Mouse (Mus musculus): Measurements from ENCODE around the gene Ism2. TPM values are rescaled to one million over a fixed set of nuclear protein-coding genes. Genes with fewer than 3 reads are reported as not detected.
"Not testable (repeated sequence)": the region's sequence is repeated elsewhere in the genome, so short reads cannot be mapped to it uniquely, and the experiment has no call there.

Gene Ism2
- polyA plus RNA-seq, 1 experiment from 2014 or later, result 1.7 TPM

DNA sequence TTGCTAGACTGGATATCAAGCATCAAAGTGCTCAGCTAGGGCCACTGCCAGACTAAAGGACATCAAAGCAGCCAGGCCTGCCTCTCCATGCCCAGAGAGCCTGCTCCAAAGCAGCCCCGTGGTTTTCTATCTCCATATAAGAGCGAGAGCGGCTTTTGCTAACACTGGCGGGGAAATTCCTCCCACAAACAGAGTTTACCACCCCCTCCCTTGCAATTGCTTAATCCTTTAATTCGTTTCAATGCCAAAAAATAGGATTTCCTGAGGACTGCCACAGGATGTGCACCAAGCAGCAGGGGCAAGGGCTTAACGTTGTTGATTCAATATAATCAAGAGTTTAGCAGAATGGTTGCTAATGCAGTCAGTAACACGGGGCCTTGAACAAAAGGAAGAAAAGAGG, 28.1 kb upstream of the Ism2 start:
- ATAC-seq (ENCODE audit: insufficient number of reproducible peaks, low FRiP score, low TSS enrichment, low read depth), result no peak
- no peak overlapping the region for H3K4me2 ChIP-seq
- no peak overlapping the region for H3K9ac ChIP-seq
- WGBS, result 18% methylated on average over 7 of the region's 7 CpGs
- 0 out of 2 replicates have a peak, but pooled peaks cover 9% of the 10 kb centered on the region for H3K36me3 ChIP-seq
- H3K4me3 ChIP-seq, result no peak overlapping the region
- no peak overlapping the region for H3K27ac ChIP-seq
- H3K9me3 ChIP-seq, result no peaks in the 10 kb centered on the region
- no peaks in the 10 kb centered on the region for H3K4me1 ChIP-seq
- no peaks in the 10 kb centered on the region for H3K27me3 ChIP-seq

DNA sequence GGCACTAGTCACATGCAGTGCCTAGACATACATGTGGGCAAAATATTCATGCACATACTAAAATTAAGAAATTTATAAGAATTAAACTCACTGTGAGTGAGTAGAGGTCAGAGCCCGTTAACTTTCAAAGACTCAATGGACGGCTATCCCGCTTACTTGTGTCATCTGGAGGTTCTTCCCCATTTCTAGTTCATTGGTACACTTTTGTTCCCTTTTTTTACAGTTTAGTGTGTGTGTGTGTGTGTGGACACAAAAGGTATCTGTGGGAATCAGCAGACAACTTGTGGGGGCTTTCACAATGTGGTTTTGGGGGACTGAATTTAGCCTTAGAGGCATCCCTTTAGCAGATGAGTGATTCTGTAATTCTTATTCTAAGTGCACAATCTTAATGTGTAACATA, 25.9 kb upstream of the Ism2 start:
- Histone ChIP-seq H3K27ac (no peak overlapping the region), H3K4me3 (no peak overlapping the region), H3K4me2 (no peak overlapping the region), H3K9ac (no peak overlapping the region), H3K36me3 (0 out of 2 replicates have a peak, but pooled peaks cover 9% of the 10 kb centered on the region), H3K9me3 (no peaks in the 10 kb centered on the region), H3K4me1 (no peaks in the 10 kb centered on the region), H3K27me3 (no peaks in the 10 kb centered on the region)
- no peak for ATAC-seq (ENCODE audit: insufficient number of reproducible peaks, low FRiP score, low TSS enrichment, low read depth)
- 93% methylated on average over 3 of the region's 3 CpGs for WGBS

DNA sequence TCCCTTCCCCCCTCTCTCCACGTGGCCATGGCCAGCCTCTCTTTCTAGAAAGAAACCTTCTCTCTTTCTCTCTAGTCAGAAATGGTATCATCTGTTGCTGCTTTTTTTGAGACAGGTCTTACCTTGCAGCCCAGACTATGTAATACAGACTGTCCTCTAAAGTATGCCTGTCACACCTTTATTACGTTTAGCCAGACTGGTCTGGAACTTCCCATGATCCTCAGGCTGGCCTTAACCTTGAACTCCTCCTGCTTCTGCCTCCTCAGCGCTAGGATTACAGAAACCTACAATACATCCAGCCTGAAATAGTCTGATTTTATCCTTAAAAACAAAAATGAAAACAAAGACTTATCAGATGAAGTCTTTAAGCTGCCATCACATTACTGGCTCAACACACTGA, 19.7 kb upstream of the Ism2 start:
- H3K4me2 ChIP-seq, result no peak overlapping the region
- H3K9me3 ChIP-seq, result no peaks in the 10 kb centered on the region
- H3K9ac ChIP-seq, result no peak overlapping the region
- 0 out of 2 replicates have a peak, but pooled peaks cover 8% of the 10 kb centered on the region for H3K36me3 ChIP-seq
- H3K27me3 ChIP-seq, result no peaks in the 10 kb centered on the region
- H3K4me1 ChIP-seq, result no peaks in the 10 kb centered on the region
- no peak overlapping the region for H3K4me3 ChIP-seq
- ATAC-seq (ENCODE audit: insufficient number of reproducible peaks, low FRiP score, low TSS enrichment, low read depth), result no peak
- 81% methylated on average over 3 of the region's 3 CpGs for WGBS
- H3K27ac ChIP-seq, result no peak overlapping the region

DNA sequence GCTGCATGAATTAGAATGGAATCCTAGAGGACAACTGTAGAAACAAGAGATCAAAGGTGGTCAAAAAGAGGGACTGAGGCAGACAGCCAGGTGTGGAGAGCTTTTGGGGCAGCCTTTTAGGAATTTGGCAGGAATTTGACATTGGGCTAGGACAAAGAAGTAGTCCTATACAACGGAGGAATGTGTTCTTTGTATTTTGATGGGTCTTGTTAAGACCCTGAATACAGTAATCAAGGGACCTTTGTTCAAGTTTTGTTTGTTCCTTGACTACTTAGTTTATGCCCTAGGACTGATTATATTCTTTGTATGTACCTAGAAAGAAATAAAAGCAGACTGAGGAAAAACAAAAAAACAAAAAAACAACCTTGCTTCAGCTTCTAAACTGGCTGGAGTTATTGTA, 18.4 kb upstream of the Ism2 start:
- WGBS, result 75% methylated on average over 1 of the region's 1 CpGs
- no peaks in the 10 kb centered on the region for H3K4me1 ChIP-seq
- no peak overlapping the region for H3K9ac ChIP-seq
- H3K27ac ChIP-seq, result no peak overlapping the region
- no peak overlapping the region for H3K4me3 ChIP-seq
- ATAC-seq (ENCODE audit: insufficient number of reproducible peaks, low FRiP score, low TSS enrichment, low read depth), result no peak
- H3K36me3 ChIP-seq, result 0 out of 2 replicates have a peak, but pooled peaks cover 10% of the 10 kb centered on the region
- H3K4me2 ChIP-seq, result no peak overlapping the region
- no peaks in the 10 kb centered on the region for H3K9me3 ChIP-seq
- H3K27me3 ChIP-seq, result no peaks in the 10 kb centered on the region

DNA sequence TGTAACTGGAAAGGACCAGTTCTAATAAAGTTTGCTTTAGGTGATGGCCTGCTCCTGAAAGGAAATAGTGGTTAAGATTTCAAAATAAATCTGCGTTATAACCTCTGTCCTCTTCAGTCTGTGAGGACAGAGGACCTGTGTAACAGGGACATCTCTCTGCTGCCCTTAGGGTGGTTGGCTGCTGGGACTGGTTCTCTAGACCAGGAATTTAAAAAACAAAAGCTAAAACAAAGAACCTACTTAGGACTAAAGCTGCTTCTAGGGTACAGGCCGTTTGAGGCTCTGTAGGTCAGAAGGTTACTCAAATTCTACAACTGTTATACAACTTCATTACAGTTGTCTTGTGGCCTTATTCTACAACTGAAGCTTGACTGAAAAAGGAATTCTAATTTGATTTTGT, 13.6 kb upstream of the Ism2 start:
- no peak overlapping the region for H3K4me2 ChIP-seq
- no peak for ATAC-seq (ENCODE audit: insufficient number of reproducible peaks, low FRiP score, low TSS enrichment, low read depth)
- H3K27me3 ChIP-seq, result no peaks in the 10 kb centered on the region
- no peak overlapping the region for H3K27ac ChIP-seq
- H3K9me3 ChIP-seq, result no peaks in the 10 kb centered on the region
- no peaks in the 10 kb centered on the region for H3K4me1 ChIP-seq
- WGBS, result 86% methylated on average over 2 of the region's 2 CpGs
- H3K4me3 ChIP-seq, result no peak overlapping the region
- peaks cover 44% of the 10 kb centered on the region for H3K36me3 ChIP-seq
- no peak overlapping the region for H3K9ac ChIP-seq

DNA sequence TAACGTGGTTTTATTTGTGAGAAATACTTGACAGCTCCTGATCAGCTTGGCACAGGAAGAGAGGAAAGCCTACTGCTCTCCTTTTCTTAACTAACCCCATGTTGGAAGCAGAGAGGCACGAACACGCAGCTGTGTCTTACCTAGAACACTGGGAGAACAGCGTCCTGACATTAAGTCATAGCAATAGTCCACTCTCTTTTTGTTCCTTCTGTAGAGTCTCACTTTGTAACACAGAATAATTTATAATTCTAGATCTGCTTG, 7.0 kb upstream of the Ism2 start:
- not testable (repeated sequence) for H3K4me2 ChIP-seq; H3K27ac ChIP-seq; H3K4me3 ChIP-seq; H3K27me3 ChIP-seq; H3K9me3 ChIP-seq; H3K9ac ChIP-seq; H3K4me1 ChIP-seq; ATAC-seq (ENCODE audit: insufficient number of reproducible peaks, low FRiP score, low TSS enrichment, low read depth)
- WGBS, result 36% methylated on average over 4 of the region's 4 CpGs
- H3K36me3 ChIP-seq, result peaks cover 24% of the 10 kb centered on the region

DNA sequence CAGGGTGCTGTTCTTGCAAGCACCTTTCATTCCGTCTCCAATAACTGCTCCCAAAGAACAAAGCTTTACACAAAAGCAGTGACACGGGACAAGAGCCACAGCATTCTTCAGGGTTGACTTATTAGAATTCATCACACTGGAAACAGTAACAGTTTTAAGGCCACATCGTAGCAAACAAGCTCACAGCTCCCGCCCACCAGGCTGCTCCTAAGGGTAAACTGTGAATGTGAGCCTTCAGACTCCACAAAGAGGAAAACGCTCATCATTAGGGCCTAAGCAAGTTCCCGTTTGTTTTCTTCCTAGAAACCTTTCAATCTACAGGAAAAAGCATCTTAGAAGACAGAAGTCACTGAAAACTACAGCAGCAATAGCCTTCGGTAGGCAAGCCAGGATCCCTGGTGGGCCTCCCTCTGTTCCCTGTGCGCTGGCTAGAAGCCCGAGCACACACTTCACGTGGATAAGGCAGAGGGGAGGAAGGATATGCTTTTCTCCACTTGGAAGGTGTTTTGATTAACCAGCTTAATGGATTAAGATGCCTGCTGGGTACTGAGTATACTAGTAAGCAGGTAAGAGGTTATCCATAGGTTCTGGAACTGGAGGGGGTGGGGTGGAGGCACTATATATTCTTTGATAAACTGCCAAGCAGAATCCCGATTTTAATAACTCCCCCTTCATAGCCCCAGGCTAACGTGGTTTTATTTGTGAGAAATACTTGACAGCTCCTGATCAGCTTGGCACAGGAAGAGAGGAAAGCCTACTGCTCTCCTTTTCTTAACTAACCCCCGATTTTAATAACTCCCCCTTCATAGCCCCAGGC, 6.5 kb upstream of the Ism2 start:
- peaks cover 24% of the 10 kb centered on the region for H3K36me3 ChIP-seq
- H3K27ac ChIP-seq, result no peak overlapping the region
- peaks cover 8% of the 10 kb centered on the region; the same call in 1 of the 2 replicates for H3K4me1 ChIP-seq
- H3K4me3 ChIP-seq, result no peak overlapping the region
- no peak for ATAC-seq (ENCODE audit: insufficient number of reproducible peaks, low FRiP score, low TSS enrichment, low read depth)
- WGBS, result 26% methylated on average over 13 of the region's 13 CpGs
- no peaks in the 10 kb centered on the region for H3K9me3 ChIP-seq
- no peak overlapping the region for H3K4me2 ChIP-seq
- no peak overlapping the region for H3K9ac ChIP-seq
- no peaks in the 10 kb centered on the region for H3K27me3 ChIP-seq

DNA sequence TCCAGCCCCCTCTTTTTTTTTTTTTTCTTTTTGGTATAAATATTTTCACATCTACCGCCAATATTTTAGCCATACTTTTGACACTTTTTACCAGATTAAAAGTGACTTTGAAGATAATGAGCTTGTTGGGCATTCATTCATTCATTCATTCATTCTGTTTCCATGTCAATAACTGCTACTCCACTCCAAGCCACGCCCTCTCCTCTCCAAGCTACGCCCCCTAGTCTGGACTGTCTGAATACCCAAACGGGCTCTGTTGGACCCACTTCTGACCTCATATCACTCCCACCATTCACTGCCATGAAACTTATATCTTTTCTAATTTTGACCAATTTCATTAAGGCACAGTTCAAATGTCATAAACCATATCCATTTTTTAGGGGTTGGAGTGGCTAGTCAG, 1.7 kb upstream of the Ism2 start:
- Histone ChIP-seq H3K9me3 (no peaks in the 10 kb centered on the region), H3K27me3 (peaks cover 20% of the 10 kb centered on the region), H3K36me3 (no peaks in the 10 kb centered on the region), H3K4me3 (no peak overlapping the region), H3K9ac (no peak overlapping the region), H3K4me1 (peaks cover 23% of the 10 kb centered on the region), H3K27ac (no peak overlapping the region), H3K4me2 (no peak overlapping the region)
- no peak for ATAC-seq (ENCODE audit: insufficient number of reproducible peaks, low FRiP score, low TSS enrichment, low read depth)
- WGBS, result 58% methylated on average over 4 of the region's 4 CpGs

DNA sequence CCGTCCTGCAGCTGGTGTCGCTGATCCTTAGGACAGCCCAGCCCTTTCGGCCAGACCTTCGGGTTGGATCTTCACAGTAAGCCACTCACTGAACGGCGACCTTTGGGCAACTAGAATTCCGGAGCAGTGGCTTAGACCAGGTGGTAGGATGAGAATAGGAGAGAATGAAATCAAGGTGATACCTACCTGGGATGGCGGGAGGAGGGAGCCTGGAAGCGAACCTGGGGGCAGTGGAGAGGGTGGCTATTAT, 861 bp upstream of the Ism2 start:
- H3K4me2 ChIP-seq, result peak overlapping the region; percentile 98
- H3K36me3 ChIP-seq, result no peaks in the 10 kb centered on the region
- peak overlapping the region; percentile 75 for H3K4me3 ChIP-seq
- 2% methylated on average over 9 of the region's 9 CpGs for WGBS
- peaks cover 16% of the 10 kb centered on the region for H3K4me1 ChIP-seq
- no peak overlapping the region for H3K27ac ChIP-seq
- H3K9ac ChIP-seq, result no peak overlapping the region
- H3K9me3 ChIP-seq, result no peaks in the 10 kb centered on the region
- no peak for ATAC-seq (ENCODE audit: insufficient number of reproducible peaks, low FRiP score, low TSS enrichment, low read depth)
- peaks cover 20% of the 10 kb centered on the region for H3K27me3 ChIP-seq

DNA sequence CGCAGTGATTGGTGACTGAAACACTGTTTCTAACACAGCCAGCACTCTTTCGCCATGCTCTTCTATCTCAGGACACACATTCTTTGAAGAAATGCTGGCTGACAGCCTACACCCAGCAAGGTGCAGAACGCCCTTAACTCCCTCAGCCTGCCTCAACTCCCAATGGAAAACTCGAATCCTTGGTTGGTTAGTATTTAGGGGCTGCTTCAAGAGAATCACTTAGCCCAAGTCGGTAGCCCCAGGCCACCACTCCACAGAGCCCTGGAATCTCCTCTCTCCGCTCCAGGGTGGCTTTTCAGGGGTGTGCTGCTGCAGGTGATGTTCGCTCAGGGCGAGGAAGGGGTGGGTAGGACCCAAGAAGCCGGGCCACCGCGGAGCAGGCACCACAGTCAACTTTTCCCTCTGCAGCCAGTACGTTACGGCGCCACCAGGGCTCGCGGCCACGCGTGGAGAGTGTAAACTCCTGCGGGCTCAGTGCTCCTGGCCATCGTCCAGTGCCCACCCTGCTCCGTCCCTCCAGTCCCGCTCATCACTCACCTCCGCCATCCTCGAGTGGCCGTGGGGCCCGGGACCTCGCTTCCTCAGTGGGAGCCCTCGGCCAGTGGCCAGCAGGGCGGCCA, 358 bp downstream of the Ism2 start:
- peak overlapping the region; percentile 98 for H3K4me2 ChIP-seq
- no peaks in the 10 kb centered on the region for H3K9me3 ChIP-seq
- H3K36me3 ChIP-seq, result no peaks in the 10 kb centered on the region
- H3K27ac ChIP-seq, result no peak overlapping the region
- ATAC-seq (ENCODE audit: insufficient number of reproducible peaks, low FRiP score, low TSS enrichment, low read depth), result peak; percentile 36; the same call in 1 of the 2 replicates
- H3K4me3 ChIP-seq, result peak overlapping the region; percentile 75
- peak overlapping the region; percentile 56 for H3K9ac ChIP-seq
- 7% methylated on average over 29 of the region's 29 CpGs for WGBS
- H3K27me3 ChIP-seq, result peaks cover 20% of the 10 kb centered on the region
- peaks cover 16% of the 10 kb centered on the region for H3K4me1 ChIP-seq

DNA sequence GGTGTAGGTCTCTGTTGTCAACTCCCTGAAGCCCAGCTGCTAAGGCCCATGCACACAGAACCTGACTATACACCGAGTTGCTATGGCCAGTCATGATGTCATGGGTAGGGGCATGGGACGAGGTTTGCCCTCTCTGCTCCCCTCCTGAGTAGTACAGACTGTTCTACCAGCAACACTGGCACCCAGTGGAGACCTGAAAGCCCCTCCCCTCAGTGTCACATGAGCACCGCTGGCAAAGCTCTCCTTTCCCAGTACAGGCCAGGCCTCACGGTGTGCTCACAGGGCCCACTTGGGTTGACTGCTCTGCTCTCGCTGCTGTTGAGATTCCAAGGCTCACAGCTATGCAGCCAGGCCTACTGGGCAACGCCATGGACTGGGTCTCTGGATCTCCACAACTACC, 5.6 kb downstream of the Ism2 start:
- Histone ChIP-seq H3K27ac (no peak overlapping the region), H3K4me3 (no peak overlapping the region), H3K4me2 (no peak overlapping the region), H3K27me3 (peaks cover 2% of the 10 kb centered on the region; the same call in 1 of the 2 replicates), H3K36me3 (no peaks in the 10 kb centered on the region), H3K9ac (no peak overlapping the region), H3K4me1 (peaks cover 2% of the 10 kb centered on the region; the same call in 1 of the 2 replicates), H3K9me3 (no peaks in the 10 kb centered on the region)
- no peak for ATAC-seq (ENCODE audit: insufficient number of reproducible peaks, low FRiP score, low TSS enrichment, low read depth)
- WGBS, result 69% methylated on average over 6 of the region's 6 CpGs

DNA sequence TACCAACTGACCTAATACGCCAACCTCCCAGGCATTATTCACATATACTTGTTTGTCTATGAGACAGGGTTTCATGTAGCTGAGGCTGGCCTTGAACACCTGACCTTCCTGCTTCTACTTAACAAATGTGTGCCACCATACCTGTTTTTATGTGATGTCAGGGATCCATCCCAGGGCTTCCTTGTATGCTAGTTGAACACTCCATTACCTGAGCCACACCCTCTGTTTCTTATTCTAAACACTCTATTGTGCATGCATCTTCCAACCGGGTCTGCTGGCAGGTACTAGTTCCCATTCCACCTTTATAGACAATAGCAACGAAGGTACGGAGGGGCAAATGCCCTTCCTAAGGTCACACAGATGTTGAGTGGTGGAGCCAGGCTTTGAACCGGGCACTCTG, 10.4 kb downstream of the Ism2 start:
- H3K9me3 ChIP-seq, result no peaks in the 10 kb centered on the region
- no peak overlapping the region for H3K9ac ChIP-seq
- no peaks in the 10 kb centered on the region for H3K36me3 ChIP-seq
- H3K4me3 ChIP-seq, result no peak overlapping the region
- H3K4me1 ChIP-seq, result no peaks in the 10 kb centered on the region
- no peak for ATAC-seq (ENCODE audit: insufficient number of reproducible peaks, low FRiP score, low TSS enrichment, low read depth)
- no peaks in the 10 kb centered on the region for H3K27me3 ChIP-seq
- no peak overlapping the region for H3K4me2 ChIP-seq
- 92% methylated on average over 5 of the region's 5 CpGs for WGBS
- H3K27ac ChIP-seq, result no peak overlapping the region

DNA sequence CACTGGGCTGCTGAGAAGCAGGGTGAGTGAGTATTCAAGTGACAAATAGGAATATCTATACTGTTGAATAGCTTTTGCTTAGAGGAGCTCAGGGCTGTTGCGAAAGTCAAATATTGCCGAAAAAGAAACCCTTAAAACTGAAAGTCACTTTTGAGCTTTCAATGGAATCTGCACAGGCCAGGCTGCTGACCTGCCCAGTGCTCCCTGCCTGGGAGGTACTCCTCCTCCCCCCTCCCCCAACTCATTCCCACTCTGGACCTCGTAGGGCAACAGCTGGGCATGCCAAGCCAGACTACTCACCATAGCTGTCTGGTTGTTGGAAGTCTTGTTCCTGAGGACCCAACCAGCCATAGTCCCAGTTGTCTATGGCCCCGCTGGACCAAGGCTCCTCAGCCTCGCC, 14.8 kb downstream of the Ism2 start:
- no peak overlapping the region for H3K27ac ChIP-seq
- no peaks in the 10 kb centered on the region for H3K27me3 ChIP-seq
- no peaks in the 10 kb centered on the region for H3K9me3 ChIP-seq
- no peaks in the 10 kb centered on the region for H3K36me3 ChIP-seq
- no peak overlapping the region for H3K9ac ChIP-seq
- ATAC-seq (ENCODE audit: insufficient number of reproducible peaks, low FRiP score, low TSS enrichment, low read depth), result no peak
- WGBS, result 79% methylated on average over 5 of the region's 5 CpGs
- no peak overlapping the region for H3K4me2 ChIP-seq
- no peaks in the 10 kb centered on the region for H3K4me1 ChIP-seq
- H3K4me3 ChIP-seq, result no peak overlapping the region

Measured in limb, embryonic 15.5 days (tissue).